Mouse (Mus musculus) lung, adult 18-20 months (tissue): Measurements from ENCODE around the gene Mdh1b.

Experiments used
- DNase-seq, 2 experiments: peaks; one replicate each; pipeline ENCODE4 v3.0.0; 2022; ENCODE audit warnings: mixed read lengths in 2 of 2

The Mdh1b gene

GRCm38 (mm10) chr1:63730240-63730771 is at the start of gene Mdh1b, which contains the start of gene Fastkd2:
Gene Mdh1b, minus strand, starts transcription at chr1:63730318.
Gene Fastkd2, plus strand, starts transcription at chr1:63730614.
- DNase-seq, result peak; percentile 88 to 92

- DNase-seq, result no peak
These were observed 46.9 kb upstream of the Mdh1b start for GRCm38 (mm10) chr1:63776902-63777630.

GRCm38 (mm10) chr1:63776396-63776795 is 46.3 kb upstream of the Mdh1b start:
- DNase-seq, result no peak

- no peak for DNase-seq
These were observed 40.2 kb upstream of the Mdh1b start for GRCm38 (mm10) chr1:63770309-63770708.

GRCm38 (mm10) chr1:63769167-63769566 is 39.0 kb upstream of the Mdh1b start, which contains the start of gene 4933402D24Rik:
Gene 4933402D24Rik, minus strand, starts transcription at chr1:63769267.
- DNase-seq, result no peak

- DNase-seq, result no peak
These were observed 38.0 kb upstream of the Mdh1b start for GRCm38 (mm10) chr1:63768112-63768511.

- DNase-seq, result no peak
These were observed 34.3 kb upstream of the Mdh1b start for GRCm38 (mm10) chr1:63764395-63764794.

- DNase-seq, result no peak
These were observed 33.8 kb upstream of the Mdh1b start for GRCm38 (mm10) chr1:63763881-63764386.

- peak in 1 of 2 experiments; percentile 5 for DNase-seq
These were observed 33.1 kb upstream of the Mdh1b start for GRCm38 (mm10) chr1:63763212-63763694.

- no peak for DNase-seq
These were observed 25.9 kb upstream of the Mdh1b start for GRCm38 (mm10) chr1:63756005-63756404.

GRCm38 (mm10) chr1:63729796-63730195 is 322 bp downstream of the Mdh1b start:
- DNase-seq, result no peak

GRCm38 (mm10) chr1:63720161-63720560 is 10.0 kb downstream of the Mdh1b start:
- no peak for DNase-seq

GRCm38 (mm10) chr1:63708876-63709275 is 21.2 kb downstream of the Mdh1b start:
- peak; percentile 16 to 27 for DNase-seq

GRCm38 (mm10) chr1:63705733-63706132 is 24.4 kb downstream of the Mdh1b start:
- no peak for DNase-seq

- DNase-seq, result no peak
These were observed 33.3 kb downstream of the Mdh1b start for GRCm38 (mm10) chr1:63696861-63697260.

GRCm38 (mm10) chr1:63686827-63687226 is 43.3 kb downstream of the Mdh1b start, which contains the start of gene Dytn:
Gene Dytn, minus strand, starts transcription at chr1:63686927.
- DNase-seq, result no peak

- DNase-seq, result no peak
These were observed 54.1 kb downstream of the Mdh1b start for GRCm38 (mm10) chr1:63675975-63676374.

- DNase-seq, result no peak
These were observed 61.3 kb downstream of the Mdh1b start for GRCm38 (mm10) chr1:63668852-63669160.

- DNase-seq, result no peak
These were observed 61.9 kb downstream of the Mdh1b start for GRCm38 (mm10) chr1:63667949-63668851.

- no peak for DNase-seq
These were observed 62.7 kb downstream of the Mdh1b start for GRCm38 (mm10) chr1:63667201-63667948.

- DNase-seq, result no peak
These were observed 64.0 kb downstream of the Mdh1b start for GRCm38 (mm10) chr1:63666089-63666488.

- peak in 1 of 2 experiments; percentile 20 for DNase-seq
These were observed 70.5 kb downstream of the Mdh1b start for GRCm38 (mm10) chr1:63659591-63659990.
